Mouse (Mus musculus) c-Kit-negative CD71-positive TER-119-positive erythroid progenitor cells, embryonic 14.5 days (primary cell): ENCODE results near the gene Mylk4.

ENCODE experiments used
- DNase-seq: peaks from one replicate; pipeline ENCODE4 v3.0.0-alpha.2; 2013; ENCODE audit warnings: low read depth, low spot score

The Mylk4 gene

DNA sequence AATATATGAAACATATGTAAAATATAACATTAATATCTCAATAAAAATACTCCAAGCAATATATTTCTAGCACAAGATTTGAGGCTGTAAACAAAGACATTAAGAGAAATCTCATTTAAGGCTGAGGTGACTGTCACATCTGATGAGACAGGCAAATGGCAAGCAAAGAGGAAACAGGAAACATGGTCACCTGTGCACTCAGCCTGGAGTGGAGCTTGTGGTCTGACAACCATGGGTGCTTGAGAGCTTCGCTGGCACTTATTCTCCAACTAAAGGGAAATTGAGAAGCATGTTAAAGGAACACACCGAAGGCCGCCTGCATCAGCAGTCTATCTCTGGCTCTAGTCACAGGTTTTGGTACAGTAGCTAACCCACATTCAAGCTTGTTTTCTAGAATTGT is 71.2 kb downstream of the Mylk4 start:
- DNase-seq = no peak

DNA sequence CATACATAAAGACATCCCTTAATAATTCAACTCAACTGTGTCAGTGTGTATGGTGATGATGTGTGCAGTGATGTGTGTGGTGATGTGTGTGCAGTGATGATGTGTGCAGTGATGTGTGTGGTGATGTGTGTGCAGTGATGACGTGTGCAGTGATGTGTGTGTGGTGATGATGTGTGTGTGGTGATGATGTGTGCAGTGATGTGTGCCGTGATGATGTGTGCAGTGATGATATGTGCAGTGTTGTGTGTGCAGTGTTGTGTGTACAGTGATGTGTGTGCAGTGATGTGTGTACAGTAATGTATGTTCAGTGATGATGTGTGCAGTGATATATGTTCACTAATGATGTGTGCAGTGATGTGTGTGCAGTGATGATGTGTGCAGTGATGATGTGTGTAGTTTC is 75.9 kb downstream of the Mylk4 start:
- DNase-seq = no peak

DNA sequence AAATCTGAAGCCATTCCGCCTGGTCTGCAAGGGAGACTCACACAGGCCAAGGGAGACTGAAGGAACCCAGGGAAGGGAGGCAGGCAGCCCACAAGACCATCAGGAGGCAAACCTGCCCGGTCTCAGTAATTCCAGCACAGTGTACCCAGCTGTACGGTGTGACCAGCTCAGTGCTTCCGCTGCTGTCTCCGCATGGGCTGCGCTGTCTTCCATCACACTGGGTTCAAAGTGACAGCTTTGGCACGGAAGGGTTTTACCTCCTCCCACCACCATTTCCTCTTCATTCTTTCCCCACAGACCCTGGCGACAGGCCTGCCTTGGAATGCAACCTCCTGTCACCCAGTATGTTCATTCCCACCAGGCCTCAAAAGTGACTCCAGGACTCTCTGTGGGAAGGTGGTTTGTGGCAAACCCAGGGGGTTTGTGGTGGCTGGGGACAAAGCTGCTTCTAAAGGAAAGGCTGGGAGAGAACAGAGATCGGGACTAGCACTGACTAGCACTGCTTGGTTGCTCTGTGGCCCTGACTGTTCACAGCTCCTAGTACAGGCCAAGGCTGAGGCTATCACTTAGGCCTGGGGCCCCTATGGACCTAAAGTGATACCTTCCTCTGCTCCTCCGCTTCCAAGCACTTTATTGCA is 77.0 kb downstream of the Mylk4 start:
- DNase-seq = no peak

DNA sequence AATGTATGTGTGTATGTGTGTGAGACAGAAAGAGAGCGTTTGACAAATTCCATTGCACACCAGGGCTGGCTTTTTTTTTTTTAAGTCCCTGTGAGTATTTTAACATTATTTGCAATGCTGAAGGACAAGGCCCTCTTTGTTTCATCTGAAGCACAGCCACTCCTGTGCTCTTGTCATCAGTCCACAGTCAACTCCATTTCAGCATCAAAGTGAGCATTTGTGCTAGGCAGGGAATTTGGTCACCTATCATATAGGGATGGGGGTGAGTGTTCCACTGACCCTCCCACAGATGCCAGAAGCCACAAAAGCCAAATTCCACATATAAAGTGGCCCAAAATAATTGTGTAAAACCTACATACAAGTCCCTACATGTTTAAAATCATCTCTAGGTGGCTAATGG is 78.4 kb downstream of the Mylk4 start:
- no peak for DNase-seq

DNA sequence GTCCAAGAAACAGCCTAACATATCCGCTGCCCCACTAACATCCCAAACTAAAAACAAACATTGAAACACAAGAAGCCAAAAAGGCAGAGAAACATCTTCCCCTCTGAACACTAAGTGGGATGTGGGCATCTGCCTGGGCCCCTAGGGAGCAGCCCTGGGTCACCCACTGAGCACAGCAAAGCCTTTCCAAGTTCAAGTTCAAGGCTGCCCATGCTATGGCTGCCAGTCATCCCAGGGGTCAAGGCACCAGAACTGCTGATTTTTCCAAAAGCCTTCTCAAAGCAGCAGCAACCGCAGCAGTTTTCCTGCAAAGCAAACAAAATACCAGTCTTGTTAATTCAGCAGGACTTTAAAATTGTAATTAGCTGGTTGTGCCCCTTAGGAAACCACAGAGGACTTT is 78.8 kb downstream of the Mylk4 start:
- DNase-seq = no peak

DNA sequence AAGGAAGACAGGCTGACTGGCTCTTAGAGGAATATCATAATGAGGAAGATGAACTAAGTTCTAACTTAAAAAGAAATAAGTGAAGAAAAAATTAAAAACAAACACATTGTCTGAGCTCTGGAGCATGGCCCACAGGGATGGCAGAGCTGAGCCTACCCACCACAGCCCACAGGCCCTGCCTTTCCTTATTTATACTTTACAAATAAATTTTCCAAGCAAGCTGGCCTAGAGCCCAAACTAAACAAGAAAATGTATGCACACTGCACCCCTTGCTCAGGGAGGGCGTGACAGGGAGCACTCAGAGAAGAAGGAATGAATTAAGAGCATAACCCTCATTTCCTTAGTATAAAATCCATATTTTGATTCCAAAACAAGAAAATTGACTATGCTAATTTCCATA is 82.2 kb downstream of the Mylk4 start:
- no peak for DNase-seq

DNA sequence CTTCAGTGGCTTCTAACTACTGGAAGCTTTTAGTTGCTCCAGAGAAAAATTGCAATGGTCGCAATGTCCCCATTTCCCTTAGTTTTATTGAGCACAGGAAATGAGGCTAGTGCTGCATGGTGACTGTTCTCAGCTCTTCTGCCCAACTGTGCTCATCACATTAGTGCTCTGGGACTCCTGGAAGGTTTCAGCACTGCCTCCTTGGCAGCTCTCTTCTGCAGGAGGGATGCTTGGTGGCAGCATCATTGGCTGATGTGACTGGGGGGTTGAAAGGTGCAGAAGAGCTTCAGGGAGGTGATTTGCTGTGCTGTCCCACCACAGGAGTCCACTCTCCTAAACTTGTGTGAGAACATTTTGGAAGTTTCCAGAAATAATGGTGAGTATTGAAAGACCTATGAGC is 84.4 kb downstream of the Mylk4 start:
- DNase-seq = no peak

DNA sequence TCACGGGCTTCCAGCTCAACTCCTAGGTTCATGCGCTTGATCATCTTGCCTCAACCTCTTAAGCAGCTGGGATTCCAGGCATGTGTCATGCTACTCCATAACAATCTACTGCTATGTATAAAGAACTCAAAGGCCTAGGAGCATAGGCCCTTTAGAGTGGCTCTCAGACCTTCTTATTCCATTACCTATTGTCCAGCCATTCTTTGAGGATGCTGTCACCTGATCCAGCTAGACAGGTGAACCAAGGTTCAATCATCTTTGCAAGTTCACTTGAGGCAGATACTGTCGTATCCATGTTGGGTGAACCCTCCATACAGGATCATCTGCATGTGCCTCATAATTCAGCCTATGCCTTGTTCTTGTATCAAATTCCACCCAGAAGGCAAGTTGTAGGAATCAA is 84.8 kb downstream of the Mylk4 start:
- no peak for DNase-seq

DNA sequence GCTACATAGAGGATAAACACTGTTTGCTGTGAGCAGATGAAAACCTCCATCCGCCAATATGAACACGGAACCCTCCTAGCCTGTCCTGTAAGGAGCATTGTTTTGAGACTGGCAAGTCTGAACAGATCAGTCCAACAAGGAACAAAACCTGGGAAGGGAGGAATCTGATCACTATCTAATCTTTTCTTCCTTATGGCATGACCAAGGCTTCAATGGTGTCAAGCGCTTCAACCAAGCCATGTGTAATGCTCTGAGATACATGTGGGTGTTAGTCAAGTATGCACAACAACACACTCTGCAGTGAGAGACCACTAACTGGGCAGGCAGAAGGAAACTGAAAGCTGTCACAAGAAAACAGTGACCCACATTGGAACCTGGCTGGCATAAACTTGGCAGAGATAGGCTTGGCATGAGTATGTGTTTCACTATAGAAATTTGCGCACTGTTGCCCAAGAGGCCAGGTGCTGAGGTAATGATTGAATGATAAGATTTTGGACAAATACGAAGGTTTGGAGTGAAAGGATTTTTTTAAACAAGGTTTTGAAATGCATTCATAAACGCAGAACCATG is 89.8 kb downstream of the Mylk4 start:
- DNase-seq = no peak

DNA sequence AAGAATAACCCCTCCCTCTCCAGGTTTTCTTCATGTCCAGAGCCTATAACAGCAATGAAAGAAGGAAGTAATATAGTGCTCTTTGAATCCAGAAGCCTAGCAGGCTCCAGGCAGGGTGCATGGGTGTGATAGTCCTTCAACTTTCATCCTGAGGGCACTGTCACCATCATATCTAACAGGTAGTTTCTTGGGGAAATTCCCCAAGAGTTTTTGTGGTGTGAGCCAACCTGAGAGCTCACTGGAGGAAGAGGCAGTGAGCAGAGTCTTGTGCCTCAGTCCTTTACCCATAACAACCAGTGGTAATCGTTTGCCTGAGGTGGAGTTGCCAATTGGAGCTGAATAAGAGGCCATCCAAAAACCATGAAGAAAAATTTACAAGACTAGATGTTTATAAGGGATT is 91.2 kb downstream of the Mylk4 start:
- DNase-seq = no peak

DNA sequence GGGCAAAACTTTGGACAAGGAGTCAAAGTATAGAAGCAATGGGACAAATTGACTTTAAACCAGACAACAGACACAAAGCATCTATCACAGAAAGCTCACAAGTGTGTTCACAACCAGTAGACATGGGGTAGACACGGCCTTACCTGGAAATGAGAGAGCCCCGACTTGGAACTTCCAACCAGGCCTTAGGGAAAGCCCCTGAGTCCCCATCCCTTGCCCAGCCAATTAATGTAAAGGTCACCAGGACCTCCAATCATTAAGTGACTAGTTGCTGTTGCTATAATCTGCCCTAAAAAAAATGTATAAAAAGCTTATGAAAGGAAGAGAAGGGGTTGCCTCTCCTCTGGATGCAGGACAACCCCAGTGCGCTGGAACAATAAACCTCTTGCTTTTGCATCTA is 93.5 kb downstream of the Mylk4 start:
- DNase-seq = no peak

DNA sequence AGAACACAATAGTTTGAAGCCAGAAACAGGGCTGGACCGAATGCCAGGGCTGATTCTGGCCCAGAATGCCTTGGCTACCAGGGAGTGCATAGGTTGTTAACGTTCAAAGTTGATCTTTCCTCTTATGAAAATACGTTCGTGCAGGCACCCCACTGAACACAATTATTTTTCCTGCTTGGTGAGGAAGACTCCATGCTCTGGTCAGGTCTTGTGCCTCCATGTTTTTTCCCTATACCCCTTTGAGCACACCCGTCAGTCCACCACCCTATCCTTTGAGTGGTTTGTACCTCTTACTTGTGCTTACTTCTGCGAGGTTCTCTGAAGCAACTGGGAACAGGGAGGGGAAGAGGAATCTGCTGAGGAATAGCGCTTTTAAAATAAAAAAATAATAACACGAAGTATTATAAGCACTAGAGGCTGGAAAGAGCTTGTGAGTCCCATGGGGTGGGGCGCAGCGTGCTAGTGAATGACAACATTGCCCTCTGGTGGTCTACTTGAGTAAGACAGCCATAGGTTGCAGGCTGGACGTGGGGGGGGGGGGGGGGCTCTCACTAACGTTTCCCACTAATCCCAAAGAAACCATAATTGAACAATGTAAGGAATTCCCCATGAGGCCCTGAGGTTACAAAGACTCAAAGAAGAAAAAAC is 102.8 kb downstream of the Mylk4 start:
- peak; percentile 0 for DNase-seq

DNA sequence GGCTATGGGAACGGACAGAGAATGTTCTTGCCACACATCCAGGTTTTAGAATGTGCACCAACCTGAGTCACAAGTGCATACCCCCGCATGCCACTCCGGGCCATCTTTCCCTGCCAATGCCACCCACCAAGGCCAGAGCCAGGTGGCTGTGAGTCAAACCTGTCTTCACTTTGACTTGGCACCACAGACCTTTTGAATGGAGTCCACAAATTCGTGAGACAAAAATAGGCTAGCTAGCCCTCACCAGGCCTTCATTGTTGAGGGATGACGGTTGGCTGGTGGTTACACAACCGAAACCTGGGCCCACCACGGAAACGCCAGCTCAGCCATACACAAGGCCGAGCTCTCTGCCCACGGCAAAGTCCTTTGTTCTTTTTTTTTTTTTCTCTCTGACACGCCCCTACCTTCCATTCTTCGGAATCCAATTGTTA is 103.6 kb downstream of the Mylk4 start:
- no peak for DNase-seq

DNA sequence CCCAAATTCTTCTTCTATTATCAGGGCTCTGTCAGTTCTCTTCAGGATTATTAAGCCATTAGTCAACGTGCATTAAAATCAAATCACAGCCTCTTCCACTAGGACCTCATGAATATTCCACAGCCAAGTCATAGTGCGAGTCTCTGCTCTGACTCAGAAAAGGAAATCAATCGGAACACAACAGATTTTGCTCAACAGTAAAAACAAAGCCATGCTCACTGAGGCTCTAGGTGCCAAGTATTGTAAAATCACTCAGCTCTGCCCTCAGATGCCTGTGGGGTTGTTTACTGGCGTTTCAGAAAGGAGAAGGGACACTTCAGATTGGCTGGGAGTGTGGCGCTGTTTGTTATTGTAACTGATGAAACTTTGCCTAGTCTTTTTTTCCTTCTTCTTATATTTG is 104.8 kb downstream of the Mylk4 start:
- DNase-seq = no peak

DNA sequence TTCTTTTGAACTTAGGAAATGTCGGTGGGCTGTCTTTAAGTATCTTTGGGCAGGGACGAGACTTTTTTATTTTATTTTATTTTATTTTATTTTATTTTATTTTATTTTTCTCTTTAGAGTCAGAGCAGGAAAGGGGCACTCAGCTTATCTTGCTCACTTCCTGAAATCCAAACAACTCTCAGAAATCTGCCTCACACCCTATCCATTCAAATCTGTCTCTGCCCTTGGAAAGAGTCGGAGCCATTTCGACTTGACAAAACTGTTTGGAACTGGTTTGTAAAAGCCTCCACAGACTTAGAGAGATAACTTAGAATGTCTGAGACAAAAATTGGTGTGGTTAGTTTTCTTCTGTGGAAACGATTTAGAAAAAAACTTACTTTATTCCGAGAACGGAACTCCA is 113.0 kb downstream of the Mylk4 start:
- no peak for DNase-seq

DNA sequence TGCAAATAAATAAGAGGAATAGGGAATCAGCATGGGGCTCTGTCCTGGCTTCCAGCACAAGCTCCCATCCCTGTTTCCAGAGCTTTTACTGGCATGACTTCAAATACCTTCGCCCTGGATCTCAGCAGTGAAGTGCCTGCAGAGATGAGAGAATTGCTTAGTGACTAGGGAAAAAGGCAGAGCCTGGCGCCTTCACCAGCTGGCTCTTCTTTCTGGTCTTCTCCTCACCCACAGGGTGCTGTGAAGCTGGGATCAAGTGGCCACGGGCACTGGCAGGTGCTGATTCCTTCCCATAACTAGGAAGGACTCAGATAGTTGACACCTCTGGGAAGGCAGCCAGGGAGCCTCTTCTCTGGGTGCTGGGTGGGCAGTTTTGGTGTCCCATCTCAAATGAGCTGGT is 115.5 kb downstream of the Mylk4 start:
- DNase-seq = no peak

DNA sequence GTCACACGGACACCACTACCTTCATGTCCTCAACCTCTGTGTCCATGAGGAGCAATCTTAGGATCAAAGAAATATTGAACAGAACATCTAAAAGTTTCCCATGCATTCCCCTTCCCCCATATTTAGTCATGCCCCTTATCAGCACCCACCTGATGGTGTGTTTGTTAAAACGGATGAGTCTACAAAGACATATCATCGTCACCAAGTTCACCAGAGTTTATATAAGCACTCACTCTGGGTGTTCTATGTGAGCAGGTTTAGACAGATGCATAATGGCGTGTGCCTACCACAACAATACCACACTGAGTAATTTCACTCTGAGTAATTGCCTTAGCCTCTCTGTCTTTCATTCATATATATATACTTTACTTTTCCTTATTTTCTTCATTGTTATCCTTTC is 116.4 kb downstream of the Mylk4 start:
- no peak for DNase-seq

DNA sequence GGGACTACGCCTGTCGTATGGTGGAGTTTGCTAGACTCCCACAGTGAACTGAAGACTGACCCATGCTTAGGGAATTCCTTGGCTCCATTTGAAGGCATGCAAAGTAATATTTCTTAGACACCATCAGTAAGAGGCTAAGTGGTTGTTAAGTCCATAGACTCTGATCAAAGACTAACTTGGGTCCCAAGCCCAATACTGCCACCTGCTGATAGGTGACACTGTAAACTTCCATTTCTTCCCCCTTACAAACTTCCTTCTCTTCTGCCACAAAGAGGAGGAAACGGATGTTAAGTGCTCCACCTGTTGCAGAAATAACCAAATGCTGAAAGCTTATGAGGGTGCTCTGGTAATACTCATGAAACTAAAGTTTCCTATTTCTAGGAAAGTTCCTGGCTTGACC is 121.7 kb downstream of the Mylk4 start:
- no peak for DNase-seq

DNA sequence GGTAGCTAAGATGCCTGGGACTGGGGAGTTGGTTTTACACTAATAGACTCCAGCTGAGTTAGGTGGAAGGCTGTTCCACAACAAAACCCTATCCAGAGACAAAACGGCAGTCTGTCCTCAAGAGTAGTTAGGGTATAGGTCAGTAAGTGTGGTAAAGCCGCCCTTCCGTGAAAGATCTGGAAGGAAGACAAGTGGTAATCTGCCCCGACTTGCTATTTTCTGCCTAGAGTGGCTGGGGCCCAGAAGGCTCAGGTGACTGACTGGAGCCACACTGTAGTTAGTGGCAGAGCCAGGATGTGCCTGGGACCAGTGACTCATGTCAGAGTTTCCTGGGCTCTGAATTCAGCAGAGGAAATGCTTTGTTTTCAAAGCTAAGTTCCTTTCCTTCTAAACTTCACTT is 123.5 kb downstream of the Mylk4 start:
- DNase-seq = no peak

DNA sequence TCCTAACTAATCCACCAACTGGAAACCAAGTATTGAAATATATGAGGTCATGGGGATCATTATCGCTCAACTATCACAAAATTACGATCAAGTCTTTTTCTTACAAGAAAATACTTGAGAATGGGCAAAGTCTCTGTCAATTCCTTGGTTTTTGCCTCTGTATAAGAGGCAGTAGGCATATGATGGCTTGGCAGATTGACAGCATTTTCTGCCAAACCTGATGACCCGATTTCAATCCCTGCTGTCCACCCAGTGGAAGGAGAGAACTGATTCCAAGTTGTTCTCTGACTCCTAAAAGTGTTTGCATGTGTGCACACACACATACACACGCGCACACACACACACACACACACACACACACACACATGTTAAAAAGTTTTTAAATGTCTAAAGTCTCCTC is 124.5 kb downstream of the Mylk4 start:
- DNase-seq = no peak

DNA sequence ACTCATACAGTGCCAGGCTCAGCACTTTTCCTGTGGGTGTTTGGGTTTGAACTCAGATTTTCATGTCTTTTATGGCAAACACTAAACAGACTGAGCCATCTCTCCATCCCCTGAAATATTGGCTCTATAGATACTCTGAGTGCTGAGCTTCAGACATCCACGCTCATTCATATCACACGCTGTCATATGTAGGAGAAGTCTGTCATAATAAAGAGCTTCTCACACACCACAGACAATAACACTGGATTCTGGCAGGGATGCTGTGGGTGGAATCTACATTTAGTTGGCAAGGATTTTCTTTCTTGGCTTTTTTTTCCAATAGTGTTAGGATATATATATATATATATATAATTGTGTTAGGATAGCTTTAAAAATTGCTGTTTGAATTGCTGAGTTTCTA is 126.2 kb downstream of the Mylk4 start:
- no peak for DNase-seq
